Mouse (Mus musculus) gastrocnemius, postnatal 14 days (tissue): ENCODE results near the gene Svep1. TPM values are rescaled to one million over a fixed set of nuclear protein-coding genes. Genes with fewer than 3 reads are reported as not detected.

Experiments
- DNase-seq: peaks from one replicate; pipeline ENCODE4 v3.0.0; 2021; ENCODE audit warnings: mixed read lengths
- intact Hi-C: fragments of 180-260 bp; cut with DNase I; formaldehyde crosslinking; loops from one replicate; pipeline ENCODE4 v1.15.1; 2025; ENCODE audit warnings: low total_unique reads
- long read RNA-seq, 2 experiments: library from polyadenylated mRNA; stranded (forward); transcript quantifications; one replicate each; pipeline ENCODE4 v2.0.0; 2021
- total RNA-seq, 2 experiments: library from RNA; stranded (reverse); gene quantifications; 2 replicates each; pipeline ENCODE4 v1.2.3; 2021

The Svep1 gene
- total RNA-seq, result 10 to 100 TPM; 14.7 to 17.3 TPM
- long read RNA-seq, experiment 1, partial matches to known transcripts, result 1 of 2 reads
- long read RNA-seq, experiment 1, other reads (novel, unspliced or antisense), result 1 of 2 reads
- long read RNA-seq, experiment 2, partial matches to known transcripts, result 2 of 2 reads
- long read RNA-seq, experiment 2, other reads (novel, unspliced or antisense), result 0 of 2 reads

DNA sequence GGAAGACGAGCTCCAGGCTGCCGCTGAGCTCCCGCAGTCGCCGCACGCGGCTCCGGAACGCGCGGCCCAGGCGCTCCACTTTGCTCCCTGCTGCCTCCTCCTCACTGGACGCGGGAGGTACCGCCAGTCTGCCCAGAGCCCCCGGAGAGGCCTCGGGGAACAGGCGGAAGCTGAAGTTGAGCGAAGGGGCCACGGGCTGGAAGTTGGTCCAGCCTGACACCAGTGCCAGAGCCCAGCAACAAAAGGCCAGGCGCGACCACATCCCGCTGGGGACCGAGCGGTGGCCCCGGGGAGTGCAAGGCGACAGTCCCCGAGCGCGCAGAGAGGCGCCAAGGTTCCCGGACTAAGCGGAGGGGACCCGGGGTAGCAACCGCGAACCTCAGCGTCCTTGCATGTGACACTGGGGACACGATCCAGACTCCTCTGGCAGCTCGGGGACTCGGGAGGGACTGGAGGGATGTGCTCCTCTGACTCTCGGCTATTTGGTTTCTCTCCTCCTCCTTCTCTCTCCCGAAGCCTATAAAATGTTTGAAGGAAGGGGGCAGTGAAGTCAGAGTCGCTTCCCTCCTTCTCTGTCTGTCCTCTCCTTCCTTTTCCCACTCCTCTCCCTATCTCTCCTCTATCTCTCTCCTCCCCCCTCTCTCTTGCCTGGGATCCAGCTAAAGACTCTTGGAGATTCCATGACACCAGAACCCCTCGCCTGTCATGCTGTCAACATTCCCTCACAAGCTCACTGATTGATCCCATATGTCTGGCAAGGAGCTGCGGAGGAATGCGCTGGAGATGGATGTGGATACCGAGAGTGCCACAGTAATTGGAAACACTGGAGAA is at the start of gene Svep1:
Gene Svep1, minus strand, starts transcription at position 745 of the 831 bp plus-strand sequence.
- intact Hi-C loops, result no loop called here
- DNase-seq, result peak; percentile 47

DNA sequence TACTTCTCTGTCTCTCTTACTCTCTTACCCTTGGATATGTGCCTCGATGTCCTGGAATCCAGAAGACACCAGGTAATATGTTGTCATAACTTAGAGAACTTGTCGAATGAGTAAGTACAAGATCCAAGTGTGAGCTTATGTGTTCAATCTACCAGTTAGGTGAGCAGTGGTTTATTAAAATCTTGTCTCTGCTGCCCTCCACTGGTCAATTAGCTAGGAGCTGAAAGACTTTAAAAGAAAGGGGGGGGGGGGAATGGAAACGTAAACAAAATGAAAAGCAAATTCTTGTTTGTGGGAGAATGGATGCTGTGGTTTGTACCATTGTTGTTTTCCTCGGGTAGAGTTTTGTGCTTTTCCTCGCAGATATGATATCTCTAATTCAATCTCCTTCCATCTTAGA is 46.8 kb upstream of the Svep1 start:
- intact Hi-C loops, result loop anchor here (10.0 kb wide), 1 partner anchor 349 kb away; no protein-coding TSS in a partner anchor
- peak; percentile 13 for DNase-seq

DNA sequence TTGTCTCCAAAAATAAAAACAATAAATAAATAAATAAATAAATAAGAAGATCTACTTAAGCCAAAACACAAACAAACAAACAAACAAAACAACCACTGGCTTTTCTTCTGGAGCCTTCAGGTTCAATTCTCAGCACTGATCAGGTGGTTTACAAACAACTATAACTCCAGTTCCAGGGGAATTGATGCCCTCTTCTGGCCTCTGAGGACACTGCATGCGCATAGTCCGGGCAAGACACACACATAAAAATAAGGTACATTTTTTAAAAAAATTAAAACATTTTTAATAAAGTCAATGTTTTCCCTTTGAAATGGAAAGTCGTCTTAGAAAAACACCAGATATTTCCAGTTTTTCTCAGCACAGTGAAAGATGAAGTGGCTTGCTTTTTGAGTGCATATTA is 45.7 kb upstream of the Svep1 start:
- intact Hi-C loops, result loop anchor here (10.0 kb wide), 1 partner anchor 348 kb away; no protein-coding TSS in a partner anchor
- no peak for DNase-seq

DNA sequence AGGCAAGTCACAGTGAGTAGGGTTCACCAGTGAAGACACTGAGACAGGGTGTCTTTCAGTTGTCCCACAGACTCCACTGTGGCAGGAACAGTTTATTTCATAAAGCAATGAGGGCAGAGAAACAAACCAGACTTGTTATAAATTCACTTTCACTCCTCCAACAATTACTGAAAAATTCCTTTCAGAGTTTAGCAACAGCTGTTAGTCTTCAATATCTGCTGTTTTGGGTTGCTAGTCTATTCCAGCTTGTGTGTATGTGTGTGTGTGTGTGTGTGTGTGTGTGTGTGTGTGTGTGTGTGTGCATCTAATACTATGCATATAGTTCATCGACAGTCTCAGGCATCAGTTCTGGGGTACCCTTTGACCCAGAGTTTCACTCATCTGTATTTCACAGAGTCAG is 38.9 kb upstream of the Svep1 start:
- intact Hi-C loops, result loop anchor here (10.0 kb wide), 1 partner anchor 161 kb away; no protein-coding TSS in a partner anchor
- no peak for DNase-seq

DNA sequence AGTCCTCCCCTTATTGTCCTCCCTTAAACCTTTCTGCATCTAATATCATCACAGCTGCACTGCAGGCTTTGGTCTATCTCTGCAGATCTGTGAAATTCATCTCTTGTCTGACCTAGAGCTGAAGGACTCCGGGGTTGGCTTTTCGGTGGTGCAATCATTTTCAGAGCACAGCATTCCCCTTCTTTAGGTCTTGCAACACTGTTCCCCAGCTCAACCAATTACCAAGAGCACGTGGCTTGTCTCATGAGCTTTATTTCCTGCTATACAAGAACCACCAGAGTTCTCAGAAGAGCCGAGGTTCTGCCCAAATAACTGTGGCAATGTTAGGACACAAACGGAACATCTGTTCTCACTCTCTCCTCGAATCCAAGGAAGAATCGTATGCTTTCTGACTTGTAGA is 33.8 kb upstream of the Svep1 start:
- no peak for DNase-seq
- intact Hi-C loops, result loop anchor here (10.0 kb wide), 1 partner anchor 156 kb away; no protein-coding TSS in a partner anchor

DNA sequence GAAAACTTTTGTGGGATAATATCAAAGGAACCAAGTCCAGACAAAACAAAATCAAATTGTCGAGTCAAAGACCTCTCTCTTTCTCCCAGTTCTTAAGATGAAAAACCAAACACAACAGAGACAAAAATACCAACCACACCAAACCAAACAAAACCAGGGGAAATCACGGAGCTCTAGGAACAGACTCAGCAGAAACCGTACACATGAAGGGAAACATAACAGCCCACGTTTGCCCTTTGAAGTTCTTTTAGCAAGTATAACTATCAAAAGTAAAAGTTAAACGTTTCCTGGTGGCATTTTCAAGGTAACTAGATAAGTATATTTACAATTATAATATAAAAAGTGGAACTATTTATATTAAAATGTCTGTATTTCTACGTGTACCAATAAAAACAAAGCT is 29.2 kb upstream of the Svep1 start:
- intact Hi-C loops, result no loop called here
- DNase-seq, result no peak

DNA sequence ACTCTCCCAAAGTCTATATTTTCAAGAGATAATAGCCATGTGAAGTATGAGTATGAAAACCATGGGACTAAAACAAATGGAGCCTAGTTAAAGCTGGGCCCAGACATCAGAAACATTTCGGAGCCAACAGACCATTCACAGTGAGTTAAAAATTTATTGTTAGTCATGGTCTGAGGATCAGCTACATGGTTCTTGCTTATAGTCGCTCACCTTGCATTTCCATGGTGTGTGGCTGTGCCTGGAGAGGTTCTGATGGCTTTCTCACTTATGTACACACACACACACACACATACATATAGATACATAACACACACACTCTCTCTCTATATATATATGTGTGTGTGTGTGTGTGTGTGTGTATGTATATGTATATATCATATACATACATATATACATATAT is 16.8 kb upstream of the Svep1 start:
- DNase-seq, result no peak
- intact Hi-C loops, result no loop called here

DNA sequence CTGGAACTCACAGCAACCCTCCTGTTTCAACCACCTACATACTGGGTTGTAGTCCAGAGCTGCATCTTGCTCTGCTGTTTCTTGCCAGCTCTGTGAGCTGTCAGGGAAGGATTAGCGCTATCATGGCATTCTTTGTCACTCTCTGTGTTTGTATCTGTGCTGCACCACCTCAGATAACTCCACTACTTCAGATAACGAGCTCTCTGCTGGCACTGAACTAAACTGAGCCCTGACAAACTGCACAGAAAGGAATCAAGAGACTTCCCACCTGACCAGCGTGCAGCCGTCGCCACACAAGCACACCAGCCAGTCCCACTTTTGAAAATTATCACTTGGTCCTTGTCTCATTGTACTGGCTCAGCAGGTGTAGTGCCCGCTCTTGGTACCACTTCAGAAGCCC is 4.7 kb upstream of the Svep1 start:
- intact Hi-C loops, result no loop called here
- no peak for DNase-seq

DNA sequence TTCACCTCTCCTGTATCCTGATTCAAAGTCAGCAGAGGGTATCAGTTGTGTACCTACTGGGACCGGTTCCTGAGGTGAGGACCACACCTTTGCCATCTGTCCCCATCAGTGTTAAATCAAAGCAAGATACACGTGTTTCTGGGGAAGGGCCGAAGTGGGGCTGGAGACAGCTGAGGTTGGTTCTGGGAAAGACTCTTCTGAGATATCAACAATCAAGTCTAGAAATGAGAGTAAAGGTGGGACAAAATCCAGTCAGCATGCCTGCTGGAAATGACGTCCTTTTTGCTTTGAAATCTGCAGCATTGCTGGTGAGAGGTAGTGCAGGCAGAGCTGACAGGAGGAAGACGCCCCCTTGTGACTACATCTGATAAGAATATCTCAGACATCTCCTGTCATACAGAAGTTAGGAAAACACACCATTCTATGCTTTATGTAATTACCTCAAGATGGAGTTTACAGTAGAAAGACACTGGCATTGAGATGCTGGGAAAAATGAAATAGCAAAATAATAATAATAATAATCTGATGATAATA is 4.0 kb upstream of the Svep1 start:
- DNase-seq, result no peak
- intact Hi-C loops, result no loop called here

DNA sequence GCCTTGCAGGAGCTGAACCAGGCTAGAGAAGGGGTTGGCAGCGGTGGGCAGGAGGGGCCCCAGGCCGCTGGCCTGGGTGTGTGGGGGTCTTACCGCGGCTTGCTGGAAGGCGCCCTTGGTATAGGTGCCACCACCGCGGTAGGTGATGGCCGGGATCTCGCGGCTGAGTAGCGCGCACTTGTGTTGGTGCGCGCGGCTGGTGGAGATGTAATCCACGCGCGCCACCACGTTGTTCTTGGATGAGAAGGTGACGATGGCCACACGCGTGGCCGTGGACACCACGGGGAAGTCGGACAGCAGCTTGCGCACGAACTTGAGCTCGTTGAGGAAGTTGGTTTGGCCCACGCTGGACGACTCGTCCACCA is 927 bp downstream of the Svep1 start:
- intact Hi-C loops, result no loop called here
- no peak for DNase-seq

DNA sequence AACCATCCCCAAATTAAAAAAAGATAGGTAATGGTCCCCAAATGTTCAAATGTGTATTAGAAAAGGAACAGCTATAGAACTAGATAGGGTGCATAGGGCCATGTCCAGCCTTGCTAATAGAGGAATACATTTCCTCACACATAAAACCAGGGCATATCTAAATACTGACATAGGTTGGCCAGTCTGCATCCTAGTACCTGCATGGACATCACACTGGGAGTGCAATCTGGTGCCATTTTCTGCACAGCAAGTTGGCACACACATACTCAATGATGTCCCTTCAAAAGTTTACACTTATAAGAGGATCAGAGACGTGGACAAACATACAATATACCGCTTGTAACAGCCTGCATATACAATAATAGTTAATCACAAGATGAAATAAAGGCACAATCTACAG is 5.0 kb downstream of the Svep1 start:
- DNase-seq, result no peak
- intact Hi-C loops, result no loop called here

DNA sequence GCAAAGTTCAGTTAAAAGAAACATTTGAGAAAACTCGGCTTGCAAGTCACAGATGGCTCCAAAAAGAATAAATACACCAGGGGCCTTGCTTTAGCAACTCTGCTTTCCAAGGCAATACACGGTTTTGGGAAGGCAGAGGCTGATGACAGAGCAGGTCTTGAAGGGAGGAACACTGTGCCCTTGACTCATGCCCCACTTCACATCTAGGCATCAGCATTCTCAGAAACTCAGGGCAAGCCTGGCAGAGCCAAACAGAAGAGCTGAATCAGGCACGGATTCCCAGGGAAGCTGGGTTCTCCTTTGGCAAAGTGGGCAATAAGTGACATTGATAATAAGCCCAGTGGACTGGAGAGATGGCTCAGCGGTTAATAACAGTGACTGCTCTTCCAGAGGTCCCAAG is 5.8 kb downstream of the Svep1 start:
- DNase-seq, result no peak
- intact Hi-C loops, result no loop called here

DNA sequence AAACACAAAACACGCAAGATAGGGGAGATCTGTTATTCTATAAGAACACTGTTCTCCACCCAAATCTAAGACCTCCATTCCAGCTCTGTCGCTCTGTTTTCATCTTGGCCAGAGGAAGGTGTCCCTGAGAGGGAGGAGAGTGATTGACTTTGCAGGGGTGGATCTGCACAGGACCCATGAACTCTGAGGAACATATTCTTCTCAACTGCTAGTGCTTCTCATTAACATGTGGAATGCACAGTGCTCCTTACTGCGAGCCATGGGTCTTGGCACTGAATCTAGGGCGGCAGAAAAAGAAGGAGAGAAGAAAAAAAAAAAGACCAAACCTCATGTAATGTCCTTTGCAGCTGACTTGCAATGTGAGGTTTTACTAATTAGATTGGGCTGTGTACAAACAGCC is 9.4 kb downstream of the Svep1 start:
- intact Hi-C loops, result no loop called here
- DNase-seq, result no peak

DNA sequence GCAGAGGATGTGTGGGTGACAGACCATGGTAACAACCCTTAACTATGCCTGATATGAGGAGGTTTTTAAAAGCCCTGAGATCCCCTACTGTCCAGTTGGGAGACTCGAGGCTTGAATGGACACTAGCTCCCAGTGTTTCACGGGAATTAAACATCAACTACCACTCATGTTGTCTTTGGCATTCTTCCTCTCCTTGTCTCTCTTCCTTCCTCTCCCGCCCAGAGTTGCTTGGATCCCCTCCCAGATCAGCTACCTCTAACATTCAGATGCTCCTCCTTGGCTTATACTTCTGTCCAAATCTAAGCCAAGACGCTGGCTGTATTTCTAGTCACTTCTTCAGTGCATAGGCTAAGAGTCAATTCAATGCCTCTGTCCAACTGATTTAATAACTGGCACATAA is 9.9 kb downstream of the Svep1 start:
- intact Hi-C loops, result no loop called here
- peak; percentile 44 for DNase-seq

DNA sequence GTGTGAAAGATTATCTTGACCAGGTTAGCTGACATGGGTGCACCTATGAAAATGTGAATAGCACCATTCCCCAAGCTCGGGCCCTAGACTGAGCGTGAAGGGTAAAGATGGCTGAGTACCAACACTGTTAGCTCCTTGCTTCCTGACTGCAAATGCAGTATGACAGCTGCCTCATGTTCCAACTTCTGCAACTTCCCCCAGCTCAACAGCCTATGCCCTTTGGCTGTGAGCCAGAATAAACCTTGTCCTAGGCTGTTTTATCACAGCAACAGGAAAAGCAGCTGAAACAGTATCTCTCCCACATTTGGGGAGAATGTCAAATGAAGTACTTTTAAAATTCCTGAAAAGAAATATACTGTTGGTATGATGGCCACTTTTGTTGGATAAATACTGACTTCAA is 10.7 kb downstream of the Svep1 start:
- intact Hi-C loops, result no loop called here
- DNase-seq, result no peak

DNA sequence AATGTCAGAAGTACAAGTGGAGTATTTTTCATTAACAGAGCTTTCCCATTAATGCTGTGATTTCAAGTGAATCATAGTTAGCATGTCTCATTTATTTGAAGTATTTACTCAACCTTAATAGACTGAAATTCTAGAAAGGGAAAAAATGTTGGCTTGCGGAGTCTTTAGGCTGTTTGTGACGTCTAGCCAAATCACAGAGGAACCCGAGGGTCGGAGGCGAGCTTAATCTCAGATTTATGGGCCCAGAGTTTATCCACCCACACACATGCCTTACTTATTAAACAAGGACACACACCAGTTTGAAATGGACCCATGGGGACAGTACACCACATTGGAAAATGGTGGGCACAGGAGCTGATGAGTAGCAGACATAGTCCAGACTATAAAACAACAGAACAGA is 17.4 kb downstream of the Svep1 start:
- intact Hi-C loops, result no loop called here
- no peak for DNase-seq

DNA sequence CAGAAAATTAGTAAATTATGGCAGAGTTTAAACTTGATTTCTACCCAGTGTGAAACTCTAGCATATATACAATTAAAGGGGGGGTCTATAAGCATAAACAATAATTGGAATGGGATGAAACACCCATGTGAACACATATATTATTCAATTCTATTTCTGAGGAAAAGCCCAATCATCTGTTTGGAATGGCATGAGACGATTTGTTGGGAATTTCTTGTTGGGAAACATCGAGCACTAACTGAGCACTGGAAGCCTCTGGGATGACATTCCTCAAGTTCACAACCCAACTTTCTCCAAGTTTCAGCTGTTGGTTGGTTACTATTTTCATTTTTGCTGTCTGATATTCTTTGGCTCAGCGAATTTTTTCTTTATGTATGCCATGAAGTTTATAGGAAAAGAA is 21.3 kb downstream of the Svep1 start:
- intact Hi-C loops, result no loop called here
- no peak for DNase-seq

DNA sequence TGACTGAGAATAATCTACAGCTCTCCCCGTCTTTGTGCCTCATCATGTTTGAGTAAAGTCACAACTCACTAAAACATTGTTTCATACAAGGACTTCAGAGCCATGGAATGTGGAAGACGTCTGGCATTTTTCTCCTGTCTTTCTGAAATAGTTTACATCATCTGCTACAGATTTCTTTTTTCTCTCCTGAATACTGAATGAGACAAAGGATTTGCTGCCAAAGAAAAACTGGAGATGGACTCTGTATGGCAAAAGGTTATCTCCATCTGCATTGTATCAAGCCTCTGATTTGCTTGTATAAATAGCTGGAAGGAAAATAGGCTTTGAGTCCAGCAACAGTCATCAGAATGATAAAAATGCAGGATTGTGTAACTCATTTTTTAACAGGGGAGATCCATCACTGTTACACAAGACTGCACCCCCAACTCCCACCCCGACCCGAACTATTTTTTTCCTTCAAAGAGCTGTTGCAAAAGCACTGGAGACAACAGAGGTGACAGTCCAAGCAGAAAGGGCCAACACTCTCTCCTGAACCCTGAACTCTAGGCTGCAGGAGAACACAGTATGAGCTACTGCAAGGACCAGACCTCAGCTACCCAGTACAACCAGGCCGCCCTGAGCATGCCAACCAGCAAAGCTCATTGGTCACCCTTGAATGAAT is 21.8 kb downstream of the Svep1 start:
- no peak for DNase-seq
- intact Hi-C loops, result no loop called here

DNA sequence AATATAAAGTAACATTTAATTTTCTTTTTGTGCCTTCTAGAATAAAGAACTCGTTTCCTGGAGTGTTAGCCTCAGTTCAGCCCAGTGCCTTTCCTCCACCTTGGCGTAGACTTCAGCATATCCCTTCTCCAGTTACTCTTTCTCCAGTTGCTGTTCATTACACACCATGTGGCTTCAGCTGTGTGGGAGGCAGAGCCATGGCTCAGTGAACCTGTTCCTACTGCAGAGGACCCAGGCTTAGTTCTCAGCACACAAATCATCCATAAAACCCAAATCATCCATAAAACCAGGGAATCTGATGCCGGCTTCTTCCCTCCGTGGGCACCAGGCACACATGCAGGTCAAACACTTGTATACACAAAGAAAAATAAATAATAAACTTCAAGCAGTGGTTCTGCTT is 22.8 kb downstream of the Svep1 start:
- no peak for DNase-seq
- intact Hi-C loops, result no loop called here

DNA sequence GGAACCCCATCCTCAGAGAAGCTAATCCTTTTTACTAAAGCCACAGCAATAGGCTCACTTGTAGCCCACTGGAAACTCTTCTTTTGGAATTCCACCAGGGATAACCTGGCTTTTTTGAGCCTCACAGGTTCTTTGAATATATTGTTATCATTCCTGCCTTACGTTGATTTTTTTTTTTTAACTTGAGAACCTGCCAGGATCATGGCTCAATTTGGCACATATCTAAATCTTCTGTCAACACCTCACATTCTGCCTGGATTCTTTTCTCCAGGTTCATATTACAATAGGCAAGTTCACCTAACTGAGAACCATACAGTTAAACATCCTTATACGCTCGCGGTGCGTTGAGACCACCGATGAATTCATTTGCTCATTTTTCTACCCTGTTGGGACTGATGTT is 28.2 kb downstream of the Svep1 start:
- DNase-seq, result no peak
- intact Hi-C loops, result no loop called here

DNA sequence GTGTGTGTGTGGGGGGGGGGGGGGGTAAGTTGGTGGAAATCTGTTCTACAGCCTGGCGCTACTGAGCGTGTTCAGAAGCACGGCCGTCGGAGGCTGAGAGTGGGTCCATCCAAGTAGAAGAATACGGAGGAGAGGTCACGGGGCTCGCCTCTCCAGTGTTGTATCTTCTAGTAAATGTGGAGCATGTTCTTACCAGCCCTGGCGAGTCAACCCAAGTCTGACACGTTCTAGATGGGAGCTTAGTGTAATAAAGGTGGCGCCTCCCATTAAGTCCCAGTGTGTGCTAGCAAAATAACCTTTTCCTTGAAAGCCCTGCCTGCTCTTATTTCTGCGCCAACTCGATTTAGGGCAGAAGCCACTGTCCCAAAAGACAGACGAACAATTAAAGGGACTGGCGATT is 29.4 kb downstream of the Svep1 start:
- intact Hi-C loops, result no loop called here
- DNase-seq, result no peak
